Mouse (Mus musculus) embryonic facial prominence, embryonic 15.5 days (tissue): ENCODE measurements around the gene Fhl2. TPM values are rescaled to one million over a fixed set of nuclear protein-coding genes. Genes with fewer than 3 reads are reported as not detected.
"Not testable (repeated sequence)": the region's sequence is repeated elsewhere in the genome, so short reads cannot be mapped to it uniquely, and the experiment has no call there.

Experiments used
- ATAC-seq: fragments of 200-750 bp; cut with Nextera tagmentation; 2 replicates; pipeline ENCODE4 v1.8.0; 2017; ENCODE audit warnings: low read depth, moderate TSS enrichment; ENCODE audit not compliant: insufficient number of reproducible peaks, low FRiP score, low TSS enrichment
- H3K27ac ChIP-seq: fragments of 300-500 bp; sonication (generic); replicated peaks from 2 replicates; pipeline ENCODE4 v1.5.1; 2015; ENCODE audit warnings: mild to moderate bottlenecking, inconsistent platforms
- H3K27me3 ChIP-seq: fragments of 300-500 bp; sonication (generic); 2 replicates; pipeline ENCODE4 v1.6.1; 2015; ENCODE audit warnings: inconsistent platforms
- H3K36me3 ChIP-seq: fragments of 300-500 bp; sonication (generic); 2 replicates; pipeline ENCODE4 v1.6.1; 2015; ENCODE audit warnings: mild to moderate bottlenecking, inconsistent platforms
- H3K4me1 ChIP-seq: fragments of 300-500 bp; sonication (generic); 2 replicates; pipeline ENCODE4 v1.6.1; 2015; ENCODE audit warnings: inconsistent platforms
- H3K4me2 ChIP-seq: fragments of 300-500 bp; sonication (generic); replicated peaks from 2 replicates; pipeline ENCODE4 v1.6.1; 2015; ENCODE audit warnings: mild to moderate bottlenecking, inconsistent platforms
- H3K4me3 ChIP-seq: fragments of 300-500 bp; sonication (generic); replicated peaks from 2 replicates; pipeline ENCODE4 v1.5.1; 2015; ENCODE audit warnings: mild to moderate bottlenecking, inconsistent platforms
- H3K9ac ChIP-seq: fragments of 300-500 bp; sonication (generic); 2 replicates; pipeline ENCODE4 v1.6.1; 2015; ENCODE audit warnings: inconsistent platforms
- H3K9me3 ChIP-seq: fragments of 300-500 bp; sonication (generic); replicated peaks from 2 replicates; pipeline ENCODE4 v1.6.1; 2016; ENCODE audit warnings: inconsistent platforms
- WGBS: fragments of 180-500 bp; shearing (Covaris S2); methylation state at CpG from one replicate; pipeline ENCODE4 v1.1.7; 2015; 5-methylcytosine and 5-hydroxymethylcytosine counted together
- polyA plus RNA-seq: library from polyadenylated mRNA; unstranded; fragments of >200 nt; fragmentation: Nextera tagmentation; extraction: Ambion mirVana; gene quantifications from 2 replicates; pipeline ENCODE4 v1.2.1, GENCODE M21; 2015

The Fhl2 gene
- polyA plus RNA-seq, 1 experiment from 2014 or later, result 22.0 TPM

DNA sequence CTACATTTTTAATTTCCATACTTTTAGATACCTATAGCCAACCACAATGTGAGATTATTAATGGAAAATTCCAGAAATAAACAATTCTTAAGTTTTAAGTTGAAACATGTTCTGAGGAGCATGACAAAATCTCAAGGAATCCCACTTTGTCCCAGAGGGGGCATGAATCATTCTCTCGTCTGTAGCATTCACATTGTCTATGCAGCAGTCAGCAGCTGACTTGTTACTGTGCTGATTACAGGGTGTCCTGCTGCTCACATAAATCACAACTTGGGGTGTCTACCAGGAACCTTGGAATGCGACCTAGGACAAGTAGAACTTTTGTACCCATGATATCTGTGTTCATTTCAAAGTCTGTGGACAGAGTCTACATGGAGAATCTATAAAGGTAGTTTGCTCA, 49.3 kb downstream of the Fhl2 start:
- 48% methylated on average over 2 of the region's 2 CpGs for WGBS
- no peaks in the 10 kb centered on the region for H3K9me3 ChIP-seq

DNA sequence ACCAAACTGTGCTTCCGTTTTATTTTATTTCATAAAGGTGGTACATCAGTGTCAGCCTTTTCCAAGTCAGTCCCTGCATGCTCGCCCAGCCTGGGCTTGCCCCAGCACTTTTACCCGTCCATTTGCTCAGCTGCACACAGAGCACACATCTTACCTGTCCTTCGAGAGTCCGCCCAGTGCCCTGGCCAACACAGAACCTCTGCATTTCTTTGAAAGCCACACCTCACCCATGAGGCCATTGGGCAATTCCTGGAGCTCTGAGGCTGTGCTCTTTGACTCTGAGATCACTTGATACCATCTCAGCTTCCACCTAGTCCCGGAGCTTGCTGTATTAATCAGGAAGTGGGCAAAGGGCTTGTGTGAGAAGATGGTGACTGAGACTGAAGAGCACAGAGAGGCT, 51.4 kb downstream of the Fhl2 start:
- no peaks in the 10 kb centered on the region for H3K27me3 ChIP-seq
- H3K36me3 ChIP-seq, result no peaks in the 10 kb centered on the region
- 67% methylated on average over 6 of the region's 6 CpGs for WGBS
- H3K27ac ChIP-seq, result no peak overlapping the region
- no peak overlapping the region for H3K9ac ChIP-seq
- H3K9me3 ChIP-seq, result no peaks in the 10 kb centered on the region
- H3K4me1 ChIP-seq, result peaks cover 11% of the 10 kb centered on the region
- H3K4me2 ChIP-seq, result no peak overlapping the region
- H3K4me3 ChIP-seq, result no peak overlapping the region
- no peak for ATAC-seq

More for the DNA sequence above, 49.3 kb downstream of the Fhl2 start:
- Histone ChIP-seq H3K9ac (no peak overlapping the region), H3K4me1 (peaks cover 5% of the 10 kb centered on the region; the same call in 1 of the 2 replicates), H3K27me3 (no peaks in the 10 kb centered on the region), H3K4me2 (no peak overlapping the region), H3K27ac (no peak overlapping the region), H3K36me3 (no peaks in the 10 kb centered on the region), H3K4me3 (no peak overlapping the region)
- ATAC-seq, result no peak

DNA sequence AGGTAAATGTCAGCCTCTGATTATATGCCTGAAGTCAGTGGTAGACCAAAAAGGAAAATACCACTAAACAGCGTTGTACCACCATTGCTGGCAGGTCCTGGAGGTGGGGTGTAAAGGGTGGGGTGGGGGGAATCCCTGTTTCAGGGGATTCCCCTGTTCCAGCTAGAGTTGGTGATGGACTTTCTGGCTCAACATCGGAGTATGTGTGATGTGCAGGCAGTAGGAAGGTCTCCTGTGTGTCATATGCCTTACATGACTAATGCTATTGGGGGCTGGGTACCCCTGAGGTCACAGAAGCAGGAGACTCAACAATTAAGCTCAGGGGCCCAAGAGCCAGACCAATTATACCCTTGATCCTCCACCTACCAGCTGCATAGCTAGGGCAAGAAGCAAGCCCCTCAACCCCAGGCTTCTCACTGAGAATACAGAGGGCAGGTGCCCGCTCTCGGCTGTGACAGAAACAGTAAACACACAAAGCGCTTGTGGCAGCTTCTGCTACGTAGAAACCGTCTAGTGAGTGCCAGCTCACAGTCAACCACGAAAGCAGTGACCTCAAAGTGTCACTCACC, 52.4 kb downstream of the Fhl2 start:
- Histone ChIP-seq H3K36me3 (no peaks in the 10 kb centered on the region), H3K9me3 (no peaks in the 10 kb centered on the region), H3K4me3 (no peak overlapping the region), H3K27ac (no peak overlapping the region), H3K4me1 (peaks cover 11% of the 10 kb centered on the region), H3K9ac (no peak overlapping the region), H3K27me3 (no peaks in the 10 kb centered on the region), H3K4me2 (no peak overlapping the region)
- no peak for ATAC-seq
- 79% methylated on average over 8 of the region's 8 CpGs for WGBS

- 87% methylated on average over 4 of the region's 4 CpGs for WGBS
- Histone ChIP-seq H3K4me2 (no peak overlapping the region), H3K36me3 (no peaks in the 10 kb centered on the region), H3K9me3 (no peaks in the 10 kb centered on the region), H3K27ac (no peak overlapping the region), H3K4me3 (no peak overlapping the region), H3K4me1 (peaks cover 11% of the 10 kb centered on the region), H3K27me3 (no peaks in the 10 kb centered on the region), H3K9ac (no peak overlapping the region)
- no peak for ATAC-seq
Observed at GRCm38 (mm10) chr1:43143791-43144190, 53.0 kb downstream of the Fhl2 start.

DNA sequence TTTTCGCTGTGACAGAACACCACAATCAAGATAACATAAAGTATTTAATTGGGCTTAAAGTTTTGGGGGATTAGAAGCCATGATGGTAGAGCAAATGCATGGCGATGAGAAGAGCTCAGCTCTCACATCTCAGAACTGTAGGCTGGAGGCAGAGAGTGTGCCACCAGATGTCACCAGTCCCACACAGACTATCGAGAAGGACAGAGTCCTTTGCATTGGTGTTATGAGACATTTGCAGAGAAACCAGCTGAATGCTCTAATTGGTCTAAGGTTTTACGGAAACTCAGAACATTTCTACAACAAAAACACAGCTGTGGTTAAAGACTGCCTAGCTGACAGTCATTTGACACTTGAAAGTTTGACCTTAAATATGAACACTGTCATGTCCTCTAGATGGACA, 53.5 kb downstream of the Fhl2 start:
- Histone ChIP-seq H3K4me2 (no peak overlapping the region), H3K27ac (no peak overlapping the region), H3K4me3 (no peak overlapping the region), H3K4me1 (peaks cover 11% of the 10 kb centered on the region), H3K27me3 (no peaks in the 10 kb centered on the region), H3K9ac (no peak overlapping the region), H3K9me3 (no peaks in the 10 kb centered on the region), H3K36me3 (no peaks in the 10 kb centered on the region)
- 68% methylated on average over 4 of the region's 4 CpGs for WGBS
- ATAC-seq, result no peak

DNA sequence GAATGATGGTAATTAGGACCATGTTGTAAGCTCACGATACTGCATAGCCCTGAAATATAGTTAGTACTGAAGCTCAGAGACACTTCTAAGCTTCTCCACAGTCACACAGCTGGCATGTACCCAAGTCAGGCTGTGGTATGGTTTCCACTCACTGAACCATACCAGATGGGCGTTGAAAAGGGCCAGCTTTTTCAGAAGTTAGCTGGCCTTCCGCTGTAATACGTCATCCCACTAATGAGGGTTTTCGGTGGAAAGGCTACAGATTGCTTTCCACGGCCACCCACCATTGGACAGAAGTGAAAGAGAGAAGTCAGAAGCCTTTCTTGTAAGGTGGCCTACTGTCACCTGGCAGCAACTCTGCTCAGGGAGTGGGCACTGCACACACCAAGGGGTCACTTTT, 53.9 kb downstream of the Fhl2 start:
- no peak overlapping the region for H3K9ac ChIP-seq

DNA sequence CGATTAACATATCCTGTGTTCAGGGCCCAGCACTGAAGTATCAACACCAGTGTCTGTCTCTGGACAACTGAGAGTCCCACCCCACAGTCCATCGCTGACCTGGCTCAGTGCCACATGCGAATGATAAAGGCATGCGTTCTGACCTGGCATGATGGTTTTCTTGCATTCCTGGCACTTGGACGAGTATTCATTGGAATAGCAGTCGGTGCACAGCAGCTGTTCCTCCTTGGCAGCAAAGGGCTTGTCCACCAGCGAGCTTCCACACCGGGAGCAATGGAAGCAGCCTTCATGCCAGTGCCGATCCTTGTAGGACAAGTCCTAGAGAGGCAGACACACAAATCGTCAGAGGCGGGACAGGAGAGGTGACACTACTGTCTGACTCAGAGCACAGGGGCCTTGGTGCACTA, 55.2 kb downstream of the Fhl2 start:
- peaks cover 11% of the 10 kb centered on the region for H3K4me1 ChIP-seq
- 74% methylated on average over 11 of the region's 11 CpGs for whole genome bisulfite sequencing
- no peak overlapping the region for H3K4me2 ChIP-seq
- H3K9me3 ChIP-seq, result no peaks in the 10 kb centered on the region
- H3K9ac ChIP-seq, result no peak overlapping the region
- H3K36me3 ChIP-seq, result no peaks in the 10 kb centered on the region
- H3K27ac ChIP-seq, result no peak overlapping the region
- no peak overlapping the region for H3K4me3 ChIP-seq
- H3K27me3 ChIP-seq, result no peaks in the 10 kb centered on the region
- no peak; the same call in 1 of the 2 replicates for ATAC-seq

More for the DNA sequence above, 53.9 kb downstream of the Fhl2 start:
- no peak overlapping the region for H3K27ac ChIP-seq
- H3K36me3 ChIP-seq, result no peaks in the 10 kb centered on the region
- no peaks in the 10 kb centered on the region for H3K27me3 ChIP-seq
- H3K4me2 ChIP-seq, result no peak overlapping the region
- H3K9me3 ChIP-seq, result no peaks in the 10 kb centered on the region
- ATAC-seq, result no peak
- 63% methylated on average over 6 of the region's 6 CpGs for WGBS
- H3K4me1 ChIP-seq, result peaks cover 11% of the 10 kb centered on the region
- no peak overlapping the region for H3K4me3 ChIP-seq

GRCm38 (mm10) chr1:43139587-43140266, 57.1 kb downstream of the Fhl2 start:
- H3K9me3 ChIP-seq, result no peaks in the 10 kb centered on the region
- 53% methylated on average over 8 of the region's 8 CpGs for WGBS
- no peaks in the 10 kb centered on the region for H3K27me3 ChIP-seq
- no peaks in the 10 kb centered on the region for H3K36me3 ChIP-seq
- H3K4me2 ChIP-seq, result no peak overlapping the region
- no peak overlapping the region for H3K27ac ChIP-seq
- no peak overlapping the region for H3K4me3 ChIP-seq
- peaks cover 11% of the 10 kb centered on the region for H3K4me1 ChIP-seq
- H3K9ac ChIP-seq, result no peak overlapping the region
- ATAC-seq, result peak; percentile 71; the same call in 1 of the 2 replicates

DNA sequence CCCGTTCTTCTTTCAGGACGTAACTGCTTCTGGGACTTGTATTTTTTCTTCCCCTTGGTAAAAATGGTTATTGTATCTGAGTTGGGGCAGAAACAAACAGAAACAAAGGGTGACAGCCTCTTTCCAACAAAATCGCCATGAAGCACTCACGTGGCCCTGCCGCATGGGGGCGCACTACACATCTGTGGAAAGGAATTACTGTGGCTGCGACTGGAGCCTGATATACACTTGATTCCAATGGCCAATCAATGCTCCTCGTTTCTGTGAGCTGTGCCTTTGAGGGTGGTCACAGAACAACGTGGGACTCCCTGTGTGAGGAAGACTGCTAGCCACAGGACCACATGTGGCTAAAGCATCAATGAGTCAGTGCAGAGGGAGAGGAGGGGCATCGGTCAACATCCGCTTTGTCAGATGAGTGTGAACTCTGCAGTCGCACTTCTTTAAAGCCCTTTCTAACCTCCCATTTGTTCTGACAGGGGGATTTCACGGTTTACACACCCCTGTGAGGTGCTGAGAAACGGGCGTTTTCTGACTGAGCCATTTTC, 58.4 kb downstream of the Fhl2 start:
- Histone ChIP-seq H3K27ac (no peak overlapping the region), H3K27me3 (no peaks in the 10 kb centered on the region), H3K9me3 (no peaks in the 10 kb centered on the region), H3K4me3 (no peak overlapping the region), H3K9ac (no peak overlapping the region), H3K4me2 (no peak overlapping the region), H3K4me1 (peaks cover 11% of the 10 kb centered on the region), H3K36me3 (no peaks in the 10 kb centered on the region)
- no peak for ATAC-seq
- WGBS, result 73% methylated on average over 15 of the region's 15 CpGs

GRCm38 (mm10) chr1:43137334-43137733, 59.5 kb downstream of the Fhl2 start:
- Histone ChIP-seq H3K36me3 (no peaks in the 10 kb centered on the region), H3K4me2 (no peak overlapping the region)
- ATAC-seq, result no peak

DNA sequence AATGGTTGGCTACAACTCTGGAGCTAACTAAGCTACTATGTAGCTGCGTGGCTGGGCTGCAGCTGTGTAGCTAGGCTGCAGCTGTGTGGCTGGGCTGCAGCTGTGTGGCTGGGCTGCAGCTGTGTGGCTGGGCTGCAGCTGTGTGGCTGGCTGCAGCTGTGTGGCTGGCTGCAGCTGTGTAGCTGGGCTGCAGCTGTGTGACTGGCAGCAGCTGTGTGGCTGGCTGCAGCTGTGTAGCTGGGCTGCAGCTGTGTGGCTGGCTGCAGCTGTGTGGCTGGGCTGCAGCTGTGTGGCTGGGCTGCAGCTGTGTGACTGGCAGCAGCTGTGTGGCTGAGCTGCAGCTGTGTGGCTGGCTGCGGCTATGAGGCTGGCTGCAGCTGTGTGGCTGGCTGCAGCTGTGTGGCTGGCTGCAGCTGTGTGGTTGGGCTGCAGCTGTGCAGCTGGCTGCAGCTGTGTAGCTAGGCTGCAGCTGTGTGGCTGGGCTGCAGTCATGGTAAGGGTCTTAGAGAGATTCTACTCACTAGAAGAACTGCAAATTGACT, 60.2 kb downstream of the Fhl2 start:
- H3K9me3 ChIP-seq, H3K9ac ChIP-seq, ATAC-seq, H3K27ac ChIP-seq, H3K4me2 ChIP-seq, H3K4me3 ChIP-seq, H3K36me3 ChIP-seq, H3K27me3 ChIP-seq, H3K4me1 ChIP-seq: not testable (repeated sequence)
- WGBS, result 78% methylated on average over 2 of the region's 2 CpGs

More at GRCm38 (mm10) chr1:43137334-43137733, 59.5 kb downstream of the Fhl2 start:
- Histone ChIP-seq H3K27me3 (no peaks in the 10 kb centered on the region), H3K9me3 (no peaks in the 10 kb centered on the region), H3K9ac (no peak overlapping the region), H3K4me3 (no peak overlapping the region), H3K4me1 (peaks cover 5% of the 10 kb centered on the region; the same call in 1 of the 2 replicates), H3K27ac (no peak overlapping the region)
- whole genome bisulfite sequencing, result 75% methylated on average over 5 of the region's 5 CpGs
